Mouse (Mus musculus) mouse embryonic stem cell (cell line): ENCODE measurements around the gene Kazn.

Experiments
- in situ Hi-C, 2 experiments: fragments of 300-500 bp; cut with MboI; formaldehyde crosslinking; loops; 1 replicate in 1 of 2; 3 replicates in 1 of 2; pipeline ENCODE4 v1.14.3; 2019 to 2020; ENCODE audit warnings: low sequenced_read_pairs in 2 of 2, low pct_unique_long_range_greater_than_20kb in 1 of 2, mixed read lengths in 1 of 2; ENCODE audit not compliant: unreplicated experiment in 1 of 2

The Kazn gene

GRCm38 (mm10) chr4:142057529-142058216, 181.5 kb downstream of the Kazn start:
- in situ Hi-C loops, result loop anchor here (25.0 kb wide), 1 partner anchor 495 kb away; no protein-coding TSS in a partner anchor

- in situ Hi-C loops, result loop anchor here (25.0 kb wide), 1 partner anchor 493 kb away; no protein-coding TSS in a partner anchor
Measured at GRCm38 (mm10) chr4:142055600-142055999, 183.6 kb downstream of the Kazn start.

- in situ Hi-C loops, result loop anchor here (25.0 kb wide), 1 partner anchor 492 kb away; no protein-coding TSS in a partner anchor
Measured at GRCm38 (mm10) chr4:142054580-142054979, 184.6 kb downstream of the Kazn start.

- in situ Hi-C loops, result loop anchor here (25.0 kb wide), 1 partner anchor 492 kb away; no protein-coding TSS in a partner anchor
Measured at GRCm38 (mm10) chr4:142053661-142054448, 185.3 kb downstream of the Kazn start.

- in situ Hi-C loops, result loop anchor here (25.0 kb wide), 1 partner anchor 491 kb away; no protein-coding TSS in a partner anchor
Measured at GRCm38 (mm10) chr4:142053261-142053660, 185.9 kb downstream of the Kazn start.

GRCm38 (mm10) chr4:142052391-142053132, 186.6 kb downstream of the Kazn start:
- in situ Hi-C loops, result loop anchor here (25.0 kb wide), 1 partner anchor 490 kb away; no protein-coding TSS in a partner anchor
